Mouse (Mus musculus) bone marrow, adult 2 months (tissue): ENCODE data around the gene D130052B06Rik.

Source experiments
- CTCF ChIP-seq: fragments of 200-500 bp; IDR thresholded peaks from 2 replicates; pipeline ENCODE4 v1.5.1; 2011; ENCODE audit warnings: low read length, control low read depth; ENCODE audit not compliant: control insufficient read depth, insufficient read depth
- POLR2A ChIP-seq: fragments of 200-500 bp; IDR thresholded peaks from 2 replicates; pipeline ENCODE4 v1.6.1; 2011; ENCODE audit warnings: low read depth, mild to moderate bottlenecking, control low read depth, low read length, borderline replicate concordance; ENCODE audit not compliant: control insufficient read depth

DNA sequence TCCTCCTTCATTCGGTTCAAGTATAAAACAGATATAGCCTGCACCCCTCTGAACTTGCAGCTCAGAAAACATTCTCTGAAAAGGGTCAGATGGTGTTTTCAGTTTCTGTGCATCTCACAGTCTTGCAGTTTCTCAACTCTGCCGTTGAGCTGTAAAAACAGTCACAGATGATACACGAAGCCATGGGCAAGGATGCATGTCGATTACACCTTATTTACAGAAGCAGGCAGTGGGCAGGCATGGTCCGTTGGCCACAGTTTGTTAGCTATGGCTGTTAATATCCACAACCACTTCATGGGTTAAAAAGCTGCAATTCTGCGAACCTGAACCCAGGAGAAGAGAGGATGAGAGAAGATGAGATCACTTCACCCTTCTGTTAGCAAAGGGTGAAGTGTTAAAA lies 12.5 kb upstream of the D130052B06Rik start:
- TF ChIP-seq POLR2A: no peak
- TF ChIP-seq CTCF: no peak
